Mouse (Mus musculus) C2C12 (cell line): ENCODE results near the gene Vipas39.

Experiments
- CEBPB ChIP-seq: IDR thresholded peaks from one replicate; pipeline ENCODE4 v1.6.1; 2011; ENCODE audit warnings: low read depth, mild to moderate bottlenecking, control low read depth, moderate library complexity
- CTCF ChIP-seq: IDR thresholded peaks from one replicate; pipeline ENCODE4 v1.5.1; 2011; ENCODE audit not compliant: control insufficient read depth, insufficient read depth, insufficient read length
- FOSL1 ChIP-seq: IDR thresholded peaks from one replicate; pipeline ENCODE4 v1.8.0; 2011; ENCODE audit warnings: mild to moderate bottlenecking, low read length; ENCODE audit not compliant: poor library complexity, insufficient read depth, severe bottlenecking
- MAX ChIP-seq: IDR thresholded peaks from one replicate; pipeline ENCODE4 v1.6.1; 2011; ENCODE audit warnings: mild to moderate bottlenecking, control low read depth
- MYOD1 ChIP-seq: IDR thresholded peaks from one replicate; pipeline ENCODE4 v1.6.1; 2011; ENCODE audit warnings: low read depth; ENCODE audit not compliant: control insufficient read depth, insufficient read length
- MYOG ChIP-seq: IDR thresholded peaks from one replicate; pipeline ENCODE4 v1.6.1; 2011; ENCODE audit not compliant: control insufficient read depth, insufficient read length; ENCODE audit errors: extremely low read depth
- USF1 ChIP-seq: IDR thresholded peaks from one replicate; pipeline ENCODE4 v1.6.1; 2011; ENCODE audit warnings: low read depth, mild to moderate bottlenecking, control low read depth, moderate library complexity

- TF ChIP-seq CEBPB (no peak), CTCF (no peak), MYOG (no peak), MAX (no peak), MYOD1 (no peak), USF1 (no peak), FOSL1 (no peak)
Observed at GRCm38 (mm10) chr12:87217596-87217995, 48.5 kb downstream of the Vipas39 start.
